Mouse (Mus musculus): ENCODE data around the gene Sorl1. TPM values are rescaled to one million over a fixed set of nuclear protein-coding genes. Genes with fewer than 3 reads are reported as not detected.

Gene Sorl1
- polyA plus RNA-seq, 1 experiment from 2014 or later = 1.0 TPM

- Histone ChIP-seq H3K4me3 (replicated peaks) (no peak overlapping the region), H3K9me3 (replicated peaks) (no peaks in the 10 kb centered on the region), H3K4me2 (no peak overlapping the region), H3K27ac (no peak overlapping the region), H3K36me3 (no peaks in the 10 kb centered on the region), H3K27me3 (no peaks in the 10 kb centered on the region), H3K9ac (no peak overlapping the region), H3K4me1 (replicated peaks) (no peaks in the 10 kb centered on the region)
- ATAC-seq (ENCODE audit: low read depth) (no peak), DNase-seq (no peak)
- 74% methylated on average over 7 of the region's 7 CpGs for WGBS (ENCODE audit: insufficient replicate concordance)
Observed at GRCm38 (mm10) chr9:42103546-42103945, 20.6 kb downstream of the Sorl1 start.

GRCm38 (mm10) chr9:42102013-42102412 is 22.1 kb downstream of the Sorl1 start:
- no peak overlapping the region for H3K9ac ChIP-seq
- H3K4me2 ChIP-seq = no peak overlapping the region
- no peak for ATAC-seq (ENCODE audit: low read depth)
- no peak for DNase-seq
- H3K4me1 ChIP-seq (replicated peaks) = no peaks in the 10 kb centered on the region
- 75% methylated on average over 6 of the region's 6 CpGs for WGBS (ENCODE audit: insufficient replicate concordance)
- H3K27ac ChIP-seq = no peak overlapping the region
- H3K4me3 ChIP-seq (replicated peaks) = no peak overlapping the region
- H3K36me3 ChIP-seq = no peaks in the 10 kb centered on the region
- H3K9me3 ChIP-seq (replicated peaks) = no peaks in the 10 kb centered on the region
- no peaks in the 10 kb centered on the region for H3K27me3 ChIP-seq

GRCm38 (mm10) chr9:42101266-42101665 is 22.8 kb downstream of the Sorl1 start:
- H3K27ac ChIP-seq = no peak overlapping the region
- DNase-seq (no peak), ATAC-seq (ENCODE audit: low read depth) (no peak)
- no peak overlapping the region for H3K4me2 ChIP-seq
- WGBS (ENCODE audit: insufficient replicate concordance) = 70% methylated on average over 7 of the region's 7 CpGs
- no peaks in the 10 kb centered on the region for H3K36me3 ChIP-seq
- no peaks in the 10 kb centered on the region for H3K9me3 ChIP-seq (replicated peaks)
- no peak overlapping the region for H3K4me3 ChIP-seq (replicated peaks)
- H3K4me1 ChIP-seq (replicated peaks) = no peaks in the 10 kb centered on the region
- H3K9ac ChIP-seq = no peak overlapping the region
- H3K27me3 ChIP-seq = no peaks in the 10 kb centered on the region

- Histone ChIP-seq H3K36me3 (no peaks in the 10 kb centered on the region), H3K4me1 (replicated peaks) (no peaks in the 10 kb centered on the region), H3K9me3 (replicated peaks) (no peaks in the 10 kb centered on the region), H3K4me2 (no peak overlapping the region), H3K27me3 (no peaks in the 10 kb centered on the region), H3K9ac (no peak overlapping the region), H3K4me3 (replicated peaks) (no peak overlapping the region), H3K27ac (no peak overlapping the region)
- no peak for DNase-seq
- 69% methylated on average over 9 of the region's 9 CpGs for WGBS (ENCODE audit: insufficient replicate concordance)
- no peak for ATAC-seq (ENCODE audit: low read depth)
Observed at GRCm38 (mm10) chr9:42100618-42101210, 23.4 kb downstream of the Sorl1 start.

- ATAC-seq (ENCODE audit: low read depth) = no peak
- WGBS (ENCODE audit: insufficient replicate concordance) = 64% methylated on average over 5 of the region's 5 CpGs
- H3K27ac ChIP-seq = no peak overlapping the region
- no peaks in the 10 kb centered on the region; the same call in 1 of the 2 replicates for H3K4me1 ChIP-seq (replicated peaks)
- H3K4me2 ChIP-seq = no peak overlapping the region
- H3K9me3 ChIP-seq (replicated peaks) = no peaks in the 10 kb centered on the region
- no peak overlapping the region for H3K9ac ChIP-seq
- H3K36me3 ChIP-seq = no peaks in the 10 kb centered on the region
- no peak overlapping the region for H3K4me3 ChIP-seq (replicated peaks)
- no peaks in the 10 kb centered on the region for H3K27me3 ChIP-seq
- no peak for DNase-seq
Observed at GRCm38 (mm10) chr9:42098474-42099121, 25.5 kb downstream of the Sorl1 start.

GRCm38 (mm10) chr9:42097731-42098473 is 26.2 kb downstream of the Sorl1 start:
- Histone ChIP-seq H3K27ac (no peak overlapping the region), H3K36me3 (no peaks in the 10 kb centered on the region), H3K9ac (no peak overlapping the region), H3K27me3 (no peaks in the 10 kb centered on the region), H3K4me2 (no peak overlapping the region), H3K4me3 (replicated peaks) (no peak overlapping the region), H3K9me3 (replicated peaks) (no peaks in the 10 kb centered on the region), H3K4me1 (replicated peaks) (no peaks in the 10 kb centered on the region; the same call in 1 of the 2 replicates)
- 59% methylated on average over 8 of the region's 8 CpGs for WGBS (ENCODE audit: insufficient replicate concordance)
- ATAC-seq (ENCODE audit: low read depth) (no peak), DNase-seq (no peak)

GRCm38 (mm10) chr9:42097006-42097730 is 26.9 kb downstream of the Sorl1 start:
- no peaks in the 10 kb centered on the region for H3K27me3 ChIP-seq
- no peak for ATAC-seq (ENCODE audit: low read depth)

GRCm38 (mm10) chr9:42094752-42095151 is 29.3 kb downstream of the Sorl1 start:
- WGBS (ENCODE audit: insufficient replicate concordance) = 47% methylated on average over 11 of the region's 11 CpGs

More at GRCm38 (mm10) chr9:42097006-42097730, 26.9 kb downstream of the Sorl1 start:
- no peak overlapping the region for H3K27ac ChIP-seq
- WGBS (ENCODE audit: insufficient replicate concordance) = 41% methylated on average over 7 of the region's 7 CpGs
- no peak overlapping the region for H3K4me2 ChIP-seq
- no peaks in the 10 kb centered on the region for H3K9me3 ChIP-seq (replicated peaks)
- H3K4me1 ChIP-seq (replicated peaks) = no peaks in the 10 kb centered on the region; the same call in 1 of the 2 replicates
- no peaks in the 10 kb centered on the region for H3K36me3 ChIP-seq
- no peak for DNase-seq
- H3K4me3 ChIP-seq (replicated peaks) = no peak overlapping the region
- H3K9ac ChIP-seq = no peak overlapping the region

GRCm38 (mm10) chr9:42094028-42094551 is 30.0 kb downstream of the Sorl1 start:
- Histone ChIP-seq H3K9ac (no peak overlapping the region), H3K4me2 (no peak overlapping the region), H3K4me1 (replicated peaks) (no peaks in the 10 kb centered on the region; the same call in 1 of the 2 replicates), H3K27ac (no peak overlapping the region), H3K27me3 (no peaks in the 10 kb centered on the region), H3K36me3 (no peaks in the 10 kb centered on the region), H3K9me3 (replicated peaks) (no peaks in the 10 kb centered on the region), H3K4me3 (replicated peaks) (no peak overlapping the region)
- ATAC-seq (ENCODE audit: low read depth) (no peak), DNase-seq (no peak)
- 53% methylated on average over 7 of the region's 7 CpGs for WGBS (ENCODE audit: insufficient replicate concordance)

More at GRCm38 (mm10) chr9:42094752-42095151, 29.3 kb downstream of the Sorl1 start:
- Histone ChIP-seq H3K4me2 (no peak overlapping the region), H3K27me3 (no peaks in the 10 kb centered on the region), H3K36me3 (no peaks in the 10 kb centered on the region), H3K4me3 (replicated peaks) (no peak overlapping the region), H3K9ac (no peak overlapping the region), H3K9me3 (replicated peaks) (no peaks in the 10 kb centered on the region), H3K4me1 (replicated peaks) (no peaks in the 10 kb centered on the region; the same call in 1 of the 2 replicates), H3K27ac (no peak overlapping the region)
- no peak for ATAC-seq (ENCODE audit: low read depth)
- no peak for DNase-seq

GRCm38 (mm10) chr9:42092749-42093148 is 31.3 kb downstream of the Sorl1 start:
- no peak for ATAC-seq (ENCODE audit: low read depth)
- 65% methylated on average over 2 of the region's 2 CpGs for WGBS (ENCODE audit: insufficient replicate concordance)
- Histone ChIP-seq H3K27me3 (no peaks in the 10 kb centered on the region), H3K9ac (no peak overlapping the region), H3K36me3 (no peaks in the 10 kb centered on the region), H3K4me1 (replicated peaks) (no peaks in the 10 kb centered on the region; the same call in 1 of the 2 replicates), H3K9me3 (replicated peaks) (no peaks in the 10 kb centered on the region), H3K4me3 (replicated peaks) (no peak overlapping the region), H3K4me2 (no peak overlapping the region), H3K27ac (no peak overlapping the region)
- no peak for DNase-seq

- WGBS (ENCODE audit: insufficient replicate concordance) = 69% methylated on average over 4 of the region's 4 CpGs
- Histone ChIP-seq H3K36me3 (no peaks in the 10 kb centered on the region), H3K27ac (no peak overlapping the region), H3K4me3 (replicated peaks) (no peak overlapping the region), H3K27me3 (no peaks in the 10 kb centered on the region), H3K9ac (no peak overlapping the region), H3K4me2 (no peak overlapping the region), H3K4me1 (replicated peaks) (no peaks in the 10 kb centered on the region; the same call in 1 of the 2 replicates), H3K9me3 (replicated peaks) (no peaks in the 10 kb centered on the region)
- ATAC-seq (ENCODE audit: low read depth) = no peak
- DNase-seq = no peak
Observed at GRCm38 (mm10) chr9:42091561-42091960, 32.5 kb downstream of the Sorl1 start.
